Mouse (Mus musculus): ENCODE measurements at regions not wholly inside any gene's neighbourhood (a gene's known extent, or its start where the extent isn't known, plus 50 kb on each side); places are given as distances from the start of the nearest gene placed in this dataset.
"Not testable (repeated sequence)": the region's sequence is repeated elsewhere in the genome, so short reads cannot be mapped to it uniquely, and the experiment has no call there.

GRCm38 (mm10) chr12:18207941-18208340 lies 306.4 kb upstream of the 5730507C01Rik start:
- peak; percentile 1 to 3 for DNase-seq

- DNase-seq = not testable (repeated sequence)
These were observed 297.8 kb upstream of the 5730507C01Rik start for GRCm38 (mm10) chr12:18216432-18216926.

DNA sequence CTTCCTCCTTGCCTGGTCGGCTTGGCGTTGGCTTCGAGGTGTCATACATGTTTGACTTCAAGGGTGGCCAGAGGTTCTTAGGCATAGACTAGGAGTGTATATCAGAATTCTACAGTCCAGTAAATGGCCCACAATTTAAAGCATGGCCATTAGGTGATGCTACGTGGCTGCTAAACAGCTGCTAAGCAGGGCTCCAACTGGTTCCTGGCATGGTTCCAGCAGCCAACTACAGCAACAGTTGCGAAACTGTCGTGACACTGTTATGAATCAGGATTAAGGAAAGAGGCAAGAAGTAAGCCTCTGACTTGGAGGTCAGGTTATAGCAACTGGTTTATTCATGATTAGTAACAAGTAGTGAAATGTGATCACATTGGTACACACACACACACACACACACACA lies 289.8 kb upstream of the 5730507C01Rik start:
- no peak for DNase-seq

GRCm38 (mm10) chr12:18226691-18227090 lies 287.6 kb upstream of the 5730507C01Rik start:
- DNase-seq = no peak

GRCm38 (mm10) chr12:18231896-18232295 lies 282.4 kb upstream of the 5730507C01Rik start:
- DNase-seq = not testable (repeated sequence)

GRCm38 (mm10) chr12:18236330-18236729 lies 278.0 kb upstream of the 5730507C01Rik start:
- DNase-seq = not testable (repeated sequence)

DNA sequence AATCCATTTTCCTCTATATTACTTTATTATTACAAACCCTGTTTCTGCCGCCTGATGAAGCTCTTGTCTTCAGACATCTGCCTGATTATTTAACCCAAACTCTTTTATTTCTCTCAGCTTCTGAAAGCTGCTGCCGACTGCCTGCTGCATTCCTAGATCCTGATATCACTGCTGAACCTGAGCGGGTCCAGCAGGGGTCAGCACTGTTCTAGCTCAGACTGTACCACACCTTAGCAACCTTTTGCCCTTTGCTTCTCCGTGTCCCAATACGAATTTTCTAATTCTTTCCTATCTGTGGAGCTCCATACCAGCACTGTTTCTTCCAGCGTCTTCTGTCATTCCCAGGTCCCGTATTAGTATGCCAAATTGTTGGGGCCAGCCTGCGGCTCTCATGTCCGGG lies 276.8 kb upstream of the 5730507C01Rik start:
- no peak for DNase-seq

All from lung, adult 18-20 months (tissue).